Mouse (Mus musculus): Measurements from ENCODE around the gene Dcdc2a. TPM values are rescaled to one million over a fixed set of nuclear protein-coding genes. Genes with fewer than 3 reads are reported as not detected.

The Dcdc2a gene
- polyA plus RNA-seq, 1 experiment from 2014 or later, result 1.5 TPM

- 29% methylated on average over 12 of the region's 12 CpGs for WGBS (ENCODE audit: insufficient replicate concordance)
- DNase-seq (peak; percentile 30), ATAC-seq (peak; percentile 85)
- Histone ChIP-seq H3K9me3 (ENCODE audit: low read length) (no peaks in the 10 kb centered on the region), H3K4me2 (ENCODE audit: low read depth, low read length) (peak overlapping the region; percentile 64), H3K27me3 (ENCODE audit: insufficient read depth, low read length) (no peaks in the 10 kb centered on the region), H3K4me1 (ENCODE audit: insufficient read depth) (no peaks in the 10 kb centered on the region), H3K36me3 (replicated peaks; ENCODE audit: insufficient read depth, low read length) (no peaks in the 10 kb centered on the region), H3K4me3 (ENCODE audit: low read depth, low read length) (peak overlapping the region; percentile 31), H3K9ac (replicated peaks) (no peak overlapping the region), H3K27ac (ENCODE audit: low read depth) (no peak overlapping the region)
- TF ChIP-seq CTCF (IDR thresholded peaks at IDR 0.05; ENCODE audit: low read depth) (no peak), EP300 (IDR thresholded peaks at IDR 0.05; ENCODE audit: low read depth) (no peak)
These were observed 59.7 kb downstream of the Dcdc2a start for GRCm38 (mm10) chr13:25115429-25115881.

GRCm38 (mm10) chr13:25115971-25116370, 60.2 kb downstream of the Dcdc2a start:
- DNase-seq (peak; percentile 43), ATAC-seq (peak; percentile 65)
- 3% methylated on average over 11 of the region's 11 CpGs for WGBS (ENCODE audit: insufficient replicate concordance)
- H3K27ac ChIP-seq (ENCODE audit: low read depth), result no peak overlapping the region
- H3K36me3 ChIP-seq (replicated peaks; ENCODE audit: insufficient read depth, low read length), result no peaks in the 10 kb centered on the region
- H3K4me1 ChIP-seq (ENCODE audit: insufficient read depth), result no peaks in the 10 kb centered on the region
- H3K4me2 ChIP-seq (ENCODE audit: low read depth, low read length), result peak overlapping the region; percentile 64
- H3K9me3 ChIP-seq (ENCODE audit: low read length), result no peaks in the 10 kb centered on the region
- no peak overlapping the region for H3K9ac ChIP-seq (replicated peaks)
- peak overlapping the region; percentile 31 for H3K4me3 ChIP-seq (ENCODE audit: low read depth, low read length)
- TF ChIP-seq EP300 (IDR thresholded peaks at IDR 0.05; ENCODE audit: low read depth) (no peak), CTCF (IDR thresholded peaks at IDR 0.05; ENCODE audit: low read depth) (peak; percentile 89)
- H3K27me3 ChIP-seq (ENCODE audit: insufficient read depth, low read length), result no peaks in the 10 kb centered on the region

DNA sequence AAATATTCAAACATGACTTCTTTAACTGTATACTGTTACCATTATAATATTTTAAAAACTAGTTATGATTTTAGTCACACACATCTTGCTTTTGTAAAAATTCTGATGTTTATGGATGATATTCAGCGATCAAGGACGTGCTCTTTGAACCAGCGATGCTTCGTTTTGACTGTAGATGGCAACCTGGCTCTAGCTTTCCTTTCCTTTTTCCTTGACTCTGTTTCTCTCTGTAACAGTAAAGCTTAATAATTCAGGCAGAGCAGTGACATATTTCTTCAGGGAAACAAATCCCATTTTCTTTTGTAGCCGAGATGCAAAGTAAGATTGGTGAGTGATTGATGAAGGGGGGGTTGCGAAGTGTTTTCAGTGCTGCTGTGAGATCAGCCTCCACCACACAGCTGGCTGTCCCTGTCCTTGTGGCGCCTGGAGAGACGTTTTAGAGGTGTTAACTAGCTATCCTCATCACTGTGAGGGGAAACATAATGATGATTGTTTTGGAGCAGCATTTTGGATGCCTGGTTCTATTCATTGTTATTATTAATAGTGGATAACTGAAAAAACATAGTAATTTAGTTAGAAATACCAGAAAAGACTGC, 67.0 kb downstream of the Dcdc2a start:
- no peaks in the 10 kb centered on the region for H3K27me3 ChIP-seq (ENCODE audit: insufficient read depth, low read length)
- no peaks in the 10 kb centered on the region for H3K4me1 ChIP-seq (ENCODE audit: insufficient read depth)
- no peak overlapping the region for H3K4me3 ChIP-seq (ENCODE audit: low read depth, low read length)
- H3K4me2 ChIP-seq (ENCODE audit: low read depth, low read length), result no peak overlapping the region
- no peak overlapping the region for H3K27ac ChIP-seq (ENCODE audit: low read depth)
- no peaks in the 10 kb centered on the region for H3K9me3 ChIP-seq (ENCODE audit: low read length)
- ATAC-seq (no peak), DNase-seq (no peak)
- WGBS (ENCODE audit: insufficient replicate concordance), result 69% methylated on average over 8 of the region's 8 CpGs
- no peaks in the 10 kb centered on the region for H3K36me3 ChIP-seq (replicated peaks; ENCODE audit: insufficient read depth, low read length)
- no peak overlapping the region for H3K9ac ChIP-seq (replicated peaks)
- TF ChIP-seq EP300 (IDR thresholded peaks at IDR 0.05; ENCODE audit: low read depth), result no peak
- TF ChIP-seq CTCF (IDR thresholded peaks at IDR 0.05; ENCODE audit: low read depth), result peak; percentile 11; the same call in 1 of the 2 replicates

GRCm38 (mm10) chr13:25127216-25127615, 71.4 kb downstream of the Dcdc2a start:
- Histone ChIP-seq H3K4me1 (ENCODE audit: insufficient read depth) (no peaks in the 10 kb centered on the region), H3K36me3 (replicated peaks; ENCODE audit: insufficient read depth, low read length) (no peaks in the 10 kb centered on the region), H3K9me3 (ENCODE audit: low read length) (no peaks in the 10 kb centered on the region), H3K4me2 (ENCODE audit: low read depth, low read length) (no peak overlapping the region), H3K27me3 (ENCODE audit: insufficient read depth, low read length) (no peaks in the 10 kb centered on the region), H3K9ac (replicated peaks) (no peak overlapping the region), H3K4me3 (ENCODE audit: low read depth, low read length) (no peak overlapping the region), H3K27ac (ENCODE audit: low read depth) (no peak overlapping the region)
- WGBS (ENCODE audit: insufficient replicate concordance), result 50% methylated on average over 2 of the region's 2 CpGs
- DNase-seq, result no peak
- TF ChIP-seq EP300 (IDR thresholded peaks at IDR 0.05; ENCODE audit: low read depth) (no peak), CTCF (IDR thresholded peaks at IDR 0.05; ENCODE audit: low read depth) (no peak)
- no peak for ATAC-seq

DNA sequence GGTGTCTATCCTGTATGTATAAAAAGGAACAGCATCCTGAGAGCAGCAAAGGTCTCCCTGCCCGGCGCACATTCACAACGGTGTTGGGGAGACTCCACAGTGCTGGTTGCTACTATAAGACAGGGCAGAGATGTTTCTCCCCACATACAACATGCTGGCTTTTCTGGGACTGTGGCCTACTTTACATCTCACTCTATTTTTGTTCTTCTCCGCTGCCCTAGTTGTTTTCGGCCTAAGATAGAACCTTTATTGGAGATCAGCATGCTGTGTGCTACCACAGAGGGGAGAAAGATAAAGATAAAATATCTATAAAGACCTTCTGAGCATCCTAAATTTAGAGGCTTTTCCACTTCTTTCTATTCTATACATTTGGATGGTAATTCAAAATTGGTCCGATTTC, 72.0 kb downstream of the Dcdc2a start:
- DNase-seq (no peak), ATAC-seq (no peak)
- no peaks in the 10 kb centered on the region for H3K36me3 ChIP-seq (replicated peaks; ENCODE audit: insufficient read depth, low read length)
- H3K9me3 ChIP-seq (ENCODE audit: low read length), result no peaks in the 10 kb centered on the region
- no peak overlapping the region for H3K4me2 ChIP-seq (ENCODE audit: low read depth, low read length)
- no peak overlapping the region for H3K27ac ChIP-seq (ENCODE audit: low read depth)
- no peaks in the 10 kb centered on the region for H3K27me3 ChIP-seq (ENCODE audit: insufficient read depth, low read length)
- no peaks in the 10 kb centered on the region for H3K4me1 ChIP-seq (ENCODE audit: insufficient read depth)
- WGBS (ENCODE audit: insufficient replicate concordance), result 85% methylated on average over 6 of the region's 6 CpGs
- no peak for TF ChIP-seq EP300 (IDR thresholded peaks at IDR 0.05; ENCODE audit: low read depth)
- TF ChIP-seq CTCF (IDR thresholded peaks at IDR 0.05; ENCODE audit: low read depth), result no peak
- no peak overlapping the region for H3K4me3 ChIP-seq (ENCODE audit: low read depth, low read length)
- no peak overlapping the region for H3K9ac ChIP-seq (replicated peaks)

DNA sequence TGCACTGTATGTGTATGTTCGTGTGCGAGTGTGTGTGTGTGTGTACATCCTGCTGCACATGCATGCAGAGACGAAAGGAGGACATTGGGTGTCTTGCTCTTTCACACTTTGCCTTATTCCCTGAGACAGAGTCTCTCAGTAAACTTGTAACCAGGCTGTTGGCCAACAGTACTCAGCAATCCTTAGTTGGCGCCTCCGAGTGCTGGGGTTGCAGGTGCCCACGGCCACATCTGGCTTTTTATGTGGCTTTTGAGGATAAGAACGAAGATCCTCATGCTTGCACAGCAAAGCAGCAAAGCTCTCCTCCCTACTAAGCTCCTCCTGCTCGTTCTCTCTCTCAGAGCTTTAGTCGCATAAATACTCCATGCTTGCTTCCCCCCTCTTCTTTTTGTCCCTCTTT, 73.0 kb downstream of the Dcdc2a start:
- Histone ChIP-seq H3K27ac (ENCODE audit: low read depth) (no peak overlapping the region), H3K9ac (replicated peaks) (no peak overlapping the region), H3K36me3 (replicated peaks; ENCODE audit: insufficient read depth, low read length) (no peaks in the 10 kb centered on the region), H3K4me3 (ENCODE audit: low read depth, low read length) (no peak overlapping the region), H3K9me3 (ENCODE audit: low read length) (no peaks in the 10 kb centered on the region), H3K4me1 (ENCODE audit: insufficient read depth) (no peaks in the 10 kb centered on the region), H3K4me2 (ENCODE audit: low read depth, low read length) (no peak overlapping the region), H3K27me3 (ENCODE audit: insufficient read depth, low read length) (no peaks in the 10 kb centered on the region)
- DNase-seq (no peak), ATAC-seq (no peak)
- TF ChIP-seq CTCF (IDR thresholded peaks at IDR 0.05; ENCODE audit: low read depth) (no peak), EP300 (IDR thresholded peaks at IDR 0.05; ENCODE audit: low read depth) (no peak)
- 71% methylated on average over 9 of the region's 9 CpGs for WGBS (ENCODE audit: insufficient replicate concordance)
